Mouse (Mus musculus) C2C12 (cell line): ENCODE measurements at regions not wholly inside any gene's neighbourhood (a gene's known extent, or its start where the extent isn't known, plus 50 kb on each side); places are given as distances from the start of the nearest gene placed in this dataset.

Experiments used
- H3K27me3 ChIP-seq: one replicate; pipeline ENCODE4 v1.6.1; 2011; ENCODE audit not compliant: control insufficient read depth, insufficient read depth, insufficient read length
- H3K36me3 ChIP-seq: one replicate; pipeline ENCODE4 v1.6.1; 2011; ENCODE audit not compliant: control insufficient read depth, insufficient read depth
- H3K4me3 ChIP-seq: one replicate; pipeline ENCODE4 v1.5.1; 2011; ENCODE audit warnings: mild to moderate bottlenecking, control low read depth; ENCODE audit not compliant: poor library complexity, insufficient read depth, severe bottlenecking
- H3K79me2 ChIP-seq: one replicate; pipeline ENCODE4 v1.6.1; 2011; ENCODE audit not compliant: control insufficient read depth, insufficient read depth
- H3K79me3 ChIP-seq: one replicate; pipeline ENCODE4 v1.6.1; 2011; ENCODE audit warnings: low read depth, control low read depth
- H3ac ChIP-seq: one replicate; pipeline ENCODE3; 2011; ENCODE audit warnings: low read depth; ENCODE audit not compliant: control insufficient read depth, insufficient read length
- CEBPB ChIP-seq: IDR thresholded peaks from one replicate; pipeline ENCODE4 v1.6.1; 2011; ENCODE audit warnings: low read depth, mild to moderate bottlenecking, control low read depth, moderate library complexity
- CTCF ChIP-seq: IDR thresholded peaks from one replicate; pipeline ENCODE4 v1.5.1; 2011; ENCODE audit not compliant: control insufficient read depth, insufficient read depth, insufficient read length
- FOSL1 ChIP-seq: IDR thresholded peaks from one replicate; pipeline ENCODE4 v1.8.0; 2011; ENCODE audit warnings: mild to moderate bottlenecking, low read length; ENCODE audit not compliant: poor library complexity, insufficient read depth, severe bottlenecking
- MAX ChIP-seq: IDR thresholded peaks from one replicate; pipeline ENCODE4 v1.6.1; 2011; ENCODE audit warnings: mild to moderate bottlenecking, control low read depth
- USF1 ChIP-seq: IDR thresholded peaks from one replicate; pipeline ENCODE4 v1.6.1; 2011; ENCODE audit warnings: low read depth, mild to moderate bottlenecking, control low read depth, moderate library complexity

DNA sequence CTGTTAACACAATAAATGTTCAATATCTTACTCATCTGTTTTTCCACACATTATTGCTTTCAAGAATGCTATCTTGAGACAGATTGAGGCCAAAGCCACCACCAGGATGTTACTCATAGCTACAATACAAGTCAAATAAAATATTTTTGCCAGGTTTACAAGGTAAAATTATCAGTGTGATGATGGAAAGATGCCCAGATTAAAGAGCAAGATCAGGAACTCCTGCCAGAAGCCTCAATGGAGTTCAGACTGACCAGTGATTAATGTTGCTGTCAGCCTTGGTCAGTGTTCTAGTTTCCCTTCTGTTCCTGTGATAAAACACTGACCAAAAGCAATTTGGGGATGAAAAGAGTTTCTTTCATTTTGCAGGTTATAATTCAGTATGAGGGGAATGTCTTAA is 1218.6 kb downstream of the Kcnt2 start:
- no peaks in the 10 kb centered on the region for H3K36me3 ChIP-seq
- no peaks in the 10 kb centered on the region for H3K79me2 ChIP-seq
- no peak overlapping the region for H3ac ChIP-seq
- no peaks in the 10 kb centered on the region for H3K79me3 ChIP-seq
- peak; percentile 28 for TF ChIP-seq FOSL1
- no peak for TF ChIP-seq CEBPB
- TF ChIP-seq USF1: no peak
- no peak for TF ChIP-seq CTCF
- no peak for TF ChIP-seq MAX
- H3K4me3 ChIP-seq: no peak overlapping the region
- no peaks in the 10 kb centered on the region for H3K27me3 ChIP-seq
